Mouse (Mus musculus): Measurements from ENCODE around the gene Slc25a43.
A peak's percentile ranks its signal among the peaks of the same experiment; 100 is the strongest.

Gene Slc25a43

GRCm38 (mm10) chrX:36823932-36824711 lies 80.7 kb downstream of the Slc25a43 start:
- 0 out of 2 replicates have a peak, but pooled peaks have one; percentile 52 for ATAC-seq (ENCODE audit: low TSS enrichment)

- no peak for ATAC-seq (ENCODE audit: low TSS enrichment)
Measured at GRCm38 (mm10) chrX:36825032-36825431, 81.6 kb downstream of the Slc25a43 start.
